Mouse (Mus musculus) testis, adult 2 months (tissue): ENCODE measurements around the gene Fgfrl1.

Experiments used
- CTCF ChIP-seq: fragments of 200-500 bp; IDR thresholded peaks from 2 replicates; pipeline ENCODE4 v1.5.1; 2012; ENCODE audit warnings: low read depth, mild to moderate bottlenecking, inconsistent platforms, low read length, moderate library complexity; ENCODE audit not compliant: control insufficient read depth, insufficient read depth, insufficient replicate concordance
- POLR2A ChIP-seq: fragments of 200-500 bp; IDR thresholded peaks from 2 replicates; pipeline ENCODE4 v1.6.1; 2012; ENCODE audit warnings: low read depth, mild to moderate bottlenecking, inconsistent platforms, low read length, moderate library complexity; ENCODE audit not compliant: control insufficient read depth

- TF ChIP-seq CTCF (no peak), POLR2A (no peak)
These were observed 11.8 kb downstream of the Fgfrl1 start for GRCm38 (mm10) chr5:108703754-108704626.
